Mouse (Mus musculus) hindbrain, embryonic 11.5 days (tissue): ENCODE measurements around the gene Rpgrip1l. TPM values are rescaled to one million over a fixed set of nuclear protein-coding genes. Genes with fewer than 3 reads are reported as not detected.

Experiments
- ATAC-seq: fragments of 200-750 bp; cut with Nextera tagmentation; 2 replicates; pipeline ENCODE4 v1.8.0; 2017; ENCODE audit warnings: mild to moderate bottlenecking, moderate TSS enrichment, moderate library complexity; ENCODE audit not compliant: low FRiP score
- DNase-seq: peaks from one replicate; pipeline ENCODE4 v3.0.0-alpha.2; 2015; ENCODE audit warnings: low spot score
- H3K27ac ChIP-seq: fragments of 300-500 bp; sonication (generic); 2 replicates; pipeline ENCODE4 v1.5.1; 2014; ENCODE audit warnings: mild to moderate bottlenecking, low read depth, low read length
- H3K27me3 ChIP-seq: fragments of 300-500 bp; sonication (generic); 2 replicates; pipeline ENCODE4 v1.6.1; 2014; ENCODE audit warnings: mild to moderate bottlenecking, low read length, moderate library complexity, mixed read lengths; ENCODE audit not compliant: control insufficient read depth, insufficient read depth
- H3K36me3 ChIP-seq: fragments of 300-500 bp; sonication (generic); 2 replicates; pipeline ENCODE4 v1.6.1; 2014; ENCODE audit warnings: mild to moderate bottlenecking, low read length, moderate library complexity, mixed read lengths; ENCODE audit not compliant: control insufficient read depth, insufficient read depth
- H3K4me1 ChIP-seq: fragments of 300-500 bp; sonication (generic); replicated peaks from 2 replicates; pipeline ENCODE4 v1.6.1; 2014; ENCODE audit warnings: low read length, mixed read lengths; ENCODE audit not compliant: control insufficient read depth, insufficient read depth
- H3K4me2 ChIP-seq: fragments of 300-500 bp; sonication (generic); replicated peaks from 2 replicates; pipeline ENCODE4 v1.6.1; 2014; ENCODE audit warnings: mild to moderate bottlenecking, low read depth, low read length
- H3K4me3 ChIP-seq: fragments of 300-500 bp; sonication (generic); 2 replicates; pipeline ENCODE4 v1.5.1; 2014; ENCODE audit warnings: low read depth, low read length
- H3K9ac ChIP-seq: fragments of 300-500 bp; sonication (generic); 2 replicates; pipeline ENCODE4 v1.6.1; 2014; ENCODE audit warnings: low read depth, low read length
- H3K9me3 ChIP-seq: fragments of 300-500 bp; sonication (generic); 2 replicates; pipeline ENCODE4 v1.6.1; 2016; ENCODE audit warnings: low read length; ENCODE audit not compliant: control insufficient read depth
- WGBS: fragments of 180-500 bp; shearing (Covaris S2); extraction: QIAGEN DNeasy Blood & Tissue Kit; methylation state at CpG from one replicate; pipeline ENCODE4 v1.1.7; 2014; 5-methylcytosine and 5-hydroxymethylcytosine counted together
- polyA plus RNA-seq: library from polyadenylated mRNA; unstranded; fragments of >200 nt; fragmentation: Nextera tagmentation; extraction: Ambion mirVana; gene quantifications from 2 replicates; pipeline ENCODE4 v1.2.1, GENCODE M21; 2014

The Rpgrip1l gene
- polyA plus RNA-seq, 1 experiment from 2014 or later = 19.4 TPM

GRCm38 (mm10) chr8:91298672-91299071 is 14.4 kb downstream of the Rpgrip1l start:
- H3K27ac ChIP-seq = no peak overlapping the region
- 96% methylated on average over 2 of the region's 2 CpGs for WGBS
- no peak overlapping the region for H3K9ac ChIP-seq
- no peak overlapping the region for H3K4me2 ChIP-seq
- no peaks in the 10 kb centered on the region for H3K9me3 ChIP-seq
- no peak overlapping the region for H3K4me3 ChIP-seq
- no peaks in the 10 kb centered on the region for H3K27me3 ChIP-seq
- DNase-seq (no peak), ATAC-seq (no peak)
- H3K36me3 ChIP-seq = no peaks in the 10 kb centered on the region
- no peaks in the 10 kb centered on the region for H3K4me1 ChIP-seq

- Histone ChIP-seq H3K4me3 (no peak overlapping the region), H3K27ac (no peak overlapping the region), H3K9me3 (no peaks in the 10 kb centered on the region), H3K4me1 (no peaks in the 10 kb centered on the region), H3K36me3 (no peaks in the 10 kb centered on the region), H3K9ac (no peak overlapping the region), H3K4me2 (no peak overlapping the region), H3K27me3 (no peaks in the 10 kb centered on the region)
- WGBS = 91% methylated on average over 5 of the region's 5 CpGs
- no peak for DNase-seq
- ATAC-seq = no peak
Measured at GRCm38 (mm10) chr8:91295786-91296185, 17.3 kb downstream of the Rpgrip1l start.

- Histone ChIP-seq H3K27ac (no peak overlapping the region), H3K9ac (no peak overlapping the region), H3K4me2 (no peak overlapping the region), H3K27me3 (no peaks in the 10 kb centered on the region), H3K4me3 (no peak overlapping the region), H3K9me3 (no peaks in the 10 kb centered on the region), H3K36me3 (peaks cover 2% of the 10 kb centered on the region; the same call in 1 of the 2 replicates), H3K4me1 (no peaks in the 10 kb centered on the region)
- 81% methylated on average over 4 of the region's 4 CpGs for WGBS
- DNase-seq (no peak), ATAC-seq (no peak)
Measured at GRCm38 (mm10) chr8:91290576-91290975, 22.5 kb downstream of the Rpgrip1l start.

GRCm38 (mm10) chr8:91286237-91286636 is 26.8 kb downstream of the Rpgrip1l start:
- no peak for DNase-seq
- Histone ChIP-seq H3K9ac (no peak overlapping the region), H3K4me2 (no peak overlapping the region), H3K4me1 (no peaks in the 10 kb centered on the region), H3K27ac (no peak overlapping the region), H3K9me3 (no peaks in the 10 kb centered on the region), H3K4me3 (no peak overlapping the region), H3K27me3 (no peaks in the 10 kb centered on the region), H3K36me3 (peaks cover 2% of the 10 kb centered on the region; the same call in 1 of the 2 replicates)
- 82% methylated on average over 8 of the region's 8 CpGs for WGBS
- ATAC-seq = no peak

- no peaks in the 10 kb centered on the region for H3K4me1 ChIP-seq
- H3K27me3 ChIP-seq = no peaks in the 10 kb centered on the region
- H3K4me3 ChIP-seq = no peak overlapping the region
- ATAC-seq = no peak
- H3K36me3 ChIP-seq = peaks cover 2% of the 10 kb centered on the region; the same call in 1 of the 2 replicates
- H3K9me3 ChIP-seq = no peaks in the 10 kb centered on the region
- DNase-seq = no peak
- no peak overlapping the region for H3K4me2 ChIP-seq
- H3K9ac ChIP-seq = no peak overlapping the region
- no peak overlapping the region for H3K27ac ChIP-seq
- 96% methylated on average over 1 of the region's 1 CpGs for WGBS
Measured at GRCm38 (mm10) chr8:91283815-91284214, 29.2 kb downstream of the Rpgrip1l start.

- ATAC-seq = no peak
- 84% methylated on average over 5 of the region's 5 CpGs for WGBS
- Histone ChIP-seq H3K36me3 (peaks cover 2% of the 10 kb centered on the region; the same call in 1 of the 2 replicates), H3K9ac (no peak overlapping the region), H3K4me1 (no peaks in the 10 kb centered on the region), H3K9me3 (no peaks in the 10 kb centered on the region), H3K27ac (no peak overlapping the region), H3K27me3 (no peaks in the 10 kb centered on the region), H3K4me3 (no peak overlapping the region), H3K4me2 (no peak overlapping the region)
- DNase-seq = no peak
Measured at GRCm38 (mm10) chr8:91282655-91283054, 30.4 kb downstream of the Rpgrip1l start.

GRCm38 (mm10) chr8:91281545-91281944 is 31.5 kb downstream of the Rpgrip1l start:
- Histone ChIP-seq H3K9ac (no peak overlapping the region), H3K4me2 (no peak overlapping the region), H3K4me1 (no peaks in the 10 kb centered on the region), H3K36me3 (no peaks in the 10 kb centered on the region), H3K9me3 (no peaks in the 10 kb centered on the region), H3K4me3 (no peak overlapping the region), H3K27ac (no peak overlapping the region), H3K27me3 (no peaks in the 10 kb centered on the region)
- DNase-seq (no peak), ATAC-seq (no peak)
- WGBS = 87% methylated on average over 8 of the region's 8 CpGs

GRCm38 (mm10) chr8:91280467-91281212 is 32.4 kb downstream of the Rpgrip1l start:
- ATAC-seq (no peak), DNase-seq (no peak)
- Histone ChIP-seq H3K9ac (no peak overlapping the region), H3K9me3 (no peaks in the 10 kb centered on the region), H3K27me3 (no peaks in the 10 kb centered on the region), H3K4me1 (no peaks in the 10 kb centered on the region), H3K4me2 (no peak overlapping the region), H3K27ac (no peak overlapping the region), H3K4me3 (no peak overlapping the region), H3K36me3 (no peaks in the 10 kb centered on the region)
- WGBS = 87% methylated on average over 11 of the region's 11 CpGs

- H3K4me3 ChIP-seq = no peak overlapping the region
- ATAC-seq (no peak), DNase-seq (no peak)
- 79% methylated on average over 5 of the region's 5 CpGs for WGBS
- H3K4me2 ChIP-seq = no peak overlapping the region
- no peak overlapping the region for H3K27ac ChIP-seq
- H3K9me3 ChIP-seq = no peaks in the 10 kb centered on the region
- H3K9ac ChIP-seq = no peak overlapping the region
- H3K36me3 ChIP-seq = no peaks in the 10 kb centered on the region
- no peaks in the 10 kb centered on the region for H3K4me1 ChIP-seq
- no peaks in the 10 kb centered on the region for H3K27me3 ChIP-seq
Measured at GRCm38 (mm10) chr8:91278060-91278459, 35.0 kb downstream of the Rpgrip1l start.
